Mouse (Mus musculus) large intestine, adult 2 months (tissue): ENCODE measurements around the gene Cpne1. TPM values are rescaled to one million over a fixed set of nuclear protein-coding genes. Genes with fewer than 3 reads are reported as not detected.
"Not testable (repeated sequence)": the region's sequence is repeated elsewhere in the genome, so short reads cannot be mapped to it uniquely, and the experiment has no call there.

Experiments used
- DNase-seq: peaks from one replicate; pipeline ENCODE4 v3.0.0-alpha.2; 2012; ENCODE audit warnings: low read depth, low spot score
- WGBS: fragments of 180-500 bp; shearing (Covaris S2); methylation state at CpG from one replicate; pipeline ENCODE4 v1.1.7; 2018; 5-methylcytosine and 5-hydroxymethylcytosine counted together
- polyA plus RNA-seq: library from polyadenylated mRNA; depleted of rRNA; stranded (reverse); fragments of >200 nt; gene quantifications from 2 replicates; pipeline ENCODE4 v1.2.3, GENCODE M21; 2012; rRNA removed

The Cpne1 gene
- polyA plus RNA-seq: 28.4 and 52.4 TPM in 2 replicates

DNA sequence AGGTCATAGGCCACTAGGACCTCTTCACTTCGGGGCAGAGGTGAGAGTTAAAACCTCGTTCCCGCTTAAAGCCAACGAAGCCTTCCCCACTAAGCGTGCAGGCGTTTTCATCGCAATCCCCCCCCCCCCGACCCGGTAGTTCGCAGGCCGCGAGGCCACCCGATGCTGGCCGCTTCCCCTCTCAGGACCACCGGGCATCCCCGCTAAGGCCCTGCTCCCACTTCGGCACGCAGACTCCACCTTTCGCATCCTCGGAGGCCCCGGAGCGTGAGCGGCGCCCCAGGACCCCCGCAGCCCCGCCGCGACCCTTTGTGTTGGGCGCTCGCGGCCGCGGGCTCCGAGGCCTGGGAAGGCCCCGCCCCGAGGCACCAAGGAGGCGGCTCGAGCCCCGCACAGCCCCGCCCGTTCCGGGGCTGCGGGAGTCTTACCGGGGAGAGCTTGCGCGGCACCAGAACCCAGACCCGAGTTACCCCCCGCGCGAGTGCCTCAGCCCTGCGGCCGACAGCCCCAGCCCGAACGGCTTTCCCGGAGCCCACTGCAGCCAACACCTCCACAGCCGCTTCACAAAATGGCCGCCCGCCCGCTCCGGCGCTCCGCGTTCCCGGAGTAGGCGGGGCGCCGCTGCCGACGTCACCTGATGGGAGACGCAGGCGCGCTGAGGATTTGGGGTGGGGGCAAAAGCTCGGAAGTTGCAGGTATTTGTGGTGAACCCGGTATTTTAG, at the start of gene Cpne1, which contains the start of gene Rbm12:
Gene Cpne1 (minus strand): TSS at position 608 of the 722 bp plus-strand sequence.
Gene Rbm12 (minus strand): TSS at position 621 of the 722 bp plus-strand sequence.
- DNase-seq: peak; percentile 61

DNA sequence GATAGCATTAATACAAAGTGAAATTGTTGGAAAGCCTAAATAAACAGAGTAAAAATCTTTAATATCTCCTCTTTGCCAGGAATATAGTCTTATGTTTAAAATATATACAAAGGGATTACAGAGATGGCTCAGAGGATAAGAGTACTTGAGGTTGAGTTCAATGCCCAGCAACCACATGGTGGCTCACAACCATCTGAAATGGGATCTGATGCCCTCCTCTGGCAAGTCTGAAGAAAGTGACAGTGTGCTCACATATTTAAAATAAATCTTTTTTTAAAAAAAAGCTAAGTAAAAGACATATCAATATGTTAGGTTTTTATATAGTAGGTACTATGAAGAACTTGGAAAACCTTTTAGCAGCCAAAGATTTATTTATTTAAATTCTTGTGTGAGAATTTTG, 39.8 kb upstream of the Cpne1 start:
- no peak for DNase-seq

More for the DNA sequence above, at the start of gene Cpne1, which contains the start of gene Rbm12:
- WGBS: under 1% methylated on average over 74 of the region's 74 CpGs

DNA sequence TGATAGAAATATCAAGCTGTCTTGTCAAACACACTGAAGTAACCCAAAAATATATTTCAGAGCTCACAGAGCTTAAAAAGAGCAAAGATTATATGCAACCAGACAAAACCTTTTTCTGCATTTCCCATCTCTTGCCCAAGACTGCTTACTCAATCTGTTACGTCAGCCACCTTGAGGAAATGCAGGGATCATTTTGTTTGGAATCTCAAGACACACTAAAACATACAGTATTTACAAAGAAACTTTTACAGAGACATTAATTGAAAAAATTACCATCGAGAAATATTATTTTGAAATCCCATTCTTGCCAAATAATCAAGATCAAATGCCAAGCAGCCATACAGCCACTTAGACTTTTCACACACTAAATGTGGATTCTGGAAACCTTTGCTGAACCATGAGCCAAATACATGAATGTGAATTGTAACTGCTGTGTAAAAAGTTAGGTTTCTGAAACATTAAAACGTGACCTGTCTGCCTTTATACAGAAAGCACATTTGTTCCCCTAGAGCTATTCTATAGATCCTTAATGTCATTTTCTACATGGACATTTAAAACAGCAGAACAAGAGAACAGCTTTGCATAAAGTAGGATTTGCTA, 35.7 kb upstream of the Cpne1 start:
- DNase-seq: no peak
- WGBS: 75% methylated on average over 3 of the region's 3 CpGs

GRCm38 (mm10) chr2:156146272-156146989, 34.7 kb upstream of the Cpne1 start:
- no peak for DNase-seq
- 50% methylated on average over 5 of the region's 5 CpGs for WGBS

DNA sequence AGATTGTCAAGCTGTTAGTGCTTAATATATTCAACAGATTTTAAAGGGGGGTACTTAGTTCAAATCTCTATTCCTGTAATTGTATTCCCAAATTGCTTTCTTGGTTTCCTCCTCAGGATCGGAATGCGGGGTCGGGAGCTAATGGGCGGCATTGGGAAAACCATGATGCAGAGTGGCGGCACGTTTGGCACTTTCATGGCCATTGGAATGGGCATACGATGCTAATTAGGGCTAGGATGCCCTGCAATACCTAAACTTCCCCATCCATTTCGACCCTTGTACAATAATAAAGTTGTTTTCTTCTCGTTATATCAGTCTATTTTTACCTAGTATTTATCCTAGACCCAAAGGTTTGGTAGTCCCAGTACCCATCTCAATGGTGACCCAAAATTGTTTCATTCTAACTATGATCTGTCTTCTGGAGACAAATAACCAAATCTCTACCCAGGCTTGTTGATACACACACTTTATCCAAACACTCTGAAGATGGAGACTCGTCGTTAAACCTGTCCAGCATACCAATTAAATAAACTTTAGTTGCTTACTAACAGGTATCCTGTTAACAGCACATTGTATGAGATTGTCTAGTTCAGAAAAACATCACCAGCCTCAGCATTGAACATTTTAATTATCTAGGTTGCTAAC, 33.8 kb upstream of the Cpne1 start:
- 41% methylated on average over 11 of the region's 11 CpGs for WGBS

DNA sequence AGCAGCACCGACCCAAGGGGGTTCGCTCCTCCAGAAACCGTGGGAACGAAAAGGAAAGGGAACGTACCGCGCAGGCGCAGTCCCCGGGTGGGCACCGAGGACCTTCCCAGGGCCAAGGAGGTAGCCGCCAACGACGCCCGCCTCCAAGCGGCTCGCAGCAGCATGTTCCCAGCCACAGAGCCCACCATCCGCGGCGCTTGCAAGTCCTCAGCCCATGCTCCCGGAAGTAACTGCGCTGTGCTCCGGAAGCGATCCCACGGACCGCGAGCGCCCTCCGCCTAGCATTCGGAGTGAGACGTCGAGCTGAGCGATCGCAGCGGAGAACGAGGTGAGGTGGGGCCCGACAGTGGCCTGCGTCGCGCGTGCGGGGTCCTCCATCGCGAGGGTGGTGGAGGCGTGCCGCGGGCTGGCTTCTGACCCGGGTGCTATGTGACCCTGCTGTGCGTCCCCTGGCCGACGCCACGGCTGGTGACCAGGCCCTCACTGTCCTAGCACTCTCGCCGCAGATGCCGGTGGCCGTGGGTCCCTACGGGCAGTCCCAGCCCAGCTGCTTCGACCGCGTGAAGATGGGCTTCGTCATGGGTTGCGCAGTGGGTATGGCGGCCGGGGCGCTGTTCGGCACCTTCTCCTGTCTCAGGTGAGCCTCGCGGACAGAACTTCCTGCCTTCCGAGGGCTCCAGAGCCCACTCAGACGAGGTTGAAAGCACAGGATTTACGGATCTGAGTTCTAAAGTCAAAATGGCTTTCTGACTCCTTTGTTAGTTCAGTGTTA, 32.4 kb upstream of the Cpne1 start, which contains the start of the genes Romo1 and Nfs1:
Gene Romo1 (plus strand): TSS at position 87 of the 772 bp plus-strand sequence.
Gene Nfs1 (minus strand): TSS at position 234 of the 772 bp plus-strand sequence.
- peak; percentile 56 for DNase-seq
- WGBS: under 1% methylated on average over 69 of the region's 70 CpGs

More for the DNA sequence above, 33.8 kb upstream of the Cpne1 start:
- no peak for DNase-seq

DNA sequence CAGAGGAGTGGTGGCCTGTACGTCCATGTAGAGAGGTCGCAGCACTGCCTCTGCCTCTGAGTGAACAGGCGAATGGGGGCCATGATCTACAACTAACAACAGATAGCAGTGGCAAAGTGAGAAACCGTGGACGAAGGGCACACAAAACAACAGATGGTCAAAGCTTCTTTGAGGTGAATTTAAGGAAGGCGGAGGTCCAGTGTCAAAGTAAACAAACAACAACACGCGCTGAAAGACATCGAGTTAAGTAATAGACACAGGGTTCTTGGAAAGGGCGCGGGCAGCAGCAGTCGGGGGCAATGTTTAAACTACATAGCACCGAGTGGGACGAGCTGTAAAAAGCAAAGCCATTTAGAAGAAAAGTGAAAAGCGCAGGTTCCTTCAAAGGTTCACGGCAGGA, 31.6 kb upstream of the Cpne1 start:
- 2% methylated on average over 16 of the region's 16 CpGs for WGBS
- DNase-seq: no peak

DNA sequence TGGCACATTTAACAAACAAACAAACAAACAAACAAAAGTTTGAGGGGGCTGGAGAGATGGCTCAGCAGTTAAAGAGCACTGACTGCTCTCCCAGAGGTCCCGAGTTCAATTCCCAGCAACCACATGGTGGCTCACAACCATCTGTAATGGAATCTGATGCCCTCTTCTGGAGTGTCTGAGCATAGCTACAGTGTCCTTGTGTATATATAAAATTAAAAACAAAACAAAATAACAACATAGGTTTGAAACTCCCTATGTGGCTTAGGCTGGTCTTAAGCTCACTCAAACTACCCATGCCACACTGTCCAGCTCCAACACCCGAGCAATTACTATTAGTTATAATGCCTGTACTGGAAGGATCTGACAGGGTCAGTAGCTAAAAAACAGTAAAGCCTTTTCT, 31.1 kb upstream of the Cpne1 start:
- 86% methylated on average over 2 of the region's 2 CpGs for WGBS
- no peak for DNase-seq

GRCm38 (mm10) chr2:156135695-156136094, 23.9 kb upstream of the Cpne1 start:
- WGBS: 89% methylated on average over 6 of the region's 6 CpGs
- DNase-seq: no peak

DNA sequence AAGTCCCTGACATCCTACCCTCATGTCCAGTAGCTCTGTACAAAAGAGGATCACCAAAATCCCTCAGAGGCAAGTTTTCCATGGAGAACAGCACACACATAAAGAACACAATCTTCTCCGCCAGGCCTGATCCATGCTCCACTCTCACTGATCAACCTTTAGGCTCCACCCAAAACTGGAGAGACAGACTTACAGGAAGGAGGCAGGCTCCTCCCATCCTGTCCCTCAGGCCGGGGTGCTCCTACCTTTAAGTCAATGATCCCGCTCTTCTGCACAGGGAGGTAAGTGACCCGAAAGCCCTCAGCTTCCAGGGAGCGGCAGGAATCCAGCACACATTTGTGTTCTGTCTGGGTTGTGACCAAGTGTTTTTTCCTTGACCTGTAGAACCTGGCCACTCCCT, 22.4 kb upstream of the Cpne1 start:
- WGBS: 90% methylated on average over 5 of the region's 5 CpGs
- no peak for DNase-seq

DNA sequence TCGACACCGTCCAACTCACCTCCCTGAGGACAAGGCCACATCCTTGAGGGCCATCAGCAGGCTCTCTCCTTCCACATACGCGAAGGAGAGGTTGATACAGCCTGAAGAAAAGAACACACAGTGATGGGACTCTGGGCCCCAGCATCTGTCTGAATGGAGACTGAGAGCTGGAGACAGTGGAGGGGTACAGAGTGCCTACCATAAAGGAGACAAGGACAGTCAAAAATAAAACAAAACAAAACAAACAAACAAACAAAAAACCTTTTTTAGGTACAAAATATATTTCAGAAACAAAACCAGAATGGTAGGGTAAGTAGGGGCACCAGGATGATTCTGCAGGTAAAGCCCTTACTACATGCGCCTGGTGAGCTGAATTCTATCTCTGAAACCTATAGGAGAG, 15.2 kb upstream of the Cpne1 start, which contains the start of gene Gm28036:
Gene Gm28036 (minus strand): TSS at position 101 of the 400 bp plus-strand sequence.
- no peak for DNase-seq
- 96% methylated on average over 5 of the region's 5 CpGs for WGBS

- DNase-seq: no peak
- 91% methylated on average over 5 of the region's 5 CpGs for WGBS
Measured at GRCm38 (mm10) chr2:156123731-156124130, 12.0 kb upstream of the Cpne1 start.

DNA sequence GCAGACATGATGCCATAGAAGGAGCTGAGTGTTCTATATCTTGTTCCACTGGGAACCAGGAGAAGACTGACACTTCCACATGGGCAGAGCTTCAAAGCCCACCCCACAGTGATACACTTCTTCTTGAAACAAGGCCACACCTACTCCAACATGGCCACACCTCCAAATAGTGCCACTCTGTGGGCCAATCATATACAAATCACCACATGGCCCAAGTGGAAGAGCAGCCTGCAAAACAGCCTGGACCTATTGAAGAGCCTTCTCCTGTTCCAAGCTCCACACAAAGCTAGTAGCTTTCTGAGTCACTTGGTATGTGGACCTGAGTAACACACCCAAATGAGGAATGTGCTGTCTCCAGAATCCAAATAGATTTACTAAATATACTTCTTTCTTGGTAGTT, 7.8 kb upstream of the Cpne1 start:
- DNase-seq: no peak

DNA sequence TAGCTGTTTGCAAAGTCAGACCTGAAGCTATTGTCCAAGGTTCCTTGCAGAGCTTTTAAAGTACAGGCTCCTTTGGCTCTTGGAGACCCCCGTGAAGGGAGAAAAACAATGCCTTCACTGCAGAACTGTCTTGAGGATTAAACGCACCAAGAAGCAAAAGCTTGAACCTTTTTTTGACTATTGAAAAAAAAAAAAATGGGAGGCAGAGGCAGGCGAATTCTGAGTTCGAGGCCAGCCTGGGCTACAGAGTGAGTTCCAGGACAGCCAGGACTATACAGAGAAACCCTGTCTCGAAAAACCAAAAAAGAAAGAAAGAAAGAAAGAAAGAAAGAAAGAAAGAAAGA, 287 bp upstream of the Cpne1 start:
- 13% methylated on average over 5 of the region's 5 CpGs for WGBS

DNA sequence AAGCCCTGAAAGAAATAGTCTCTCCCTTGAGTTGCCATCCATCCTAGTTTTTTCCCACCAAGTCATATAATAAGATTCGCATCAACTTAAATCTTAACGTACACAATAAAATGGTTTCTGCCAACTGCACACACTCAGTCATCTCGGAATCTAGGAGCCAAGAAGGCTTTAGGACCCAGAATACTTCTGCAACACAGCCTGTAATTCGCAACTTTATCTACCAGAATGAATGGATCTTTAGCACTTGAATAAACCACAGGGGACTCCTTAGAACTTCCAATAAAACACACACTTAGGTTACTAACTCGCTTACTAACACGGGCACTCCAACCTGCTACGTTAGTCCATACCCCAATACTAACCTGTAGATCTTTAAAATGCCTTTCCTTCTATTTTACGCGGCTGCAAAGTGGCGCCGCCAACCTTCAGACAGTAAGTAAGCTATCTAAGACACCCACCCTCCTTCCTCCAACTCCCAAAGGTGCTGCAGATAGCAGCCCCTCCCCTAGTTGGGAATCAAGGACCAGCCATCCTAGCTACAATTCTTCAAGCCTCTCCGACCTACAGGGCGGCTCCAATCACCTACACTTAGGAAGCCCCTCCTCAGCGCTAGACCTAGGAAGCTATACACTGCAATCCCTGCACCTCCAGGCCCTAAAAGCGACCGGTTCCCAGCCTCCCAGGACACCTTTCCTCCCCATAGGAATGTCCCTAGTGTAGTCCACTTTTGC, 973 bp downstream of the Cpne1 start:
- under 1% methylated on average over 16 of the region's 16 CpGs for WGBS
- DNase-seq: no peak

More for the DNA sequence above, 287 bp upstream of the Cpne1 start:
- not testable (repeated sequence) for DNase-seq

- DNase-seq: no peak
- 75% methylated on average over 5 of the region's 5 CpGs for WGBS
Measured at GRCm38 (mm10) chr2:156091926-156092325, 19.8 kb downstream of the Cpne1 start.

DNA sequence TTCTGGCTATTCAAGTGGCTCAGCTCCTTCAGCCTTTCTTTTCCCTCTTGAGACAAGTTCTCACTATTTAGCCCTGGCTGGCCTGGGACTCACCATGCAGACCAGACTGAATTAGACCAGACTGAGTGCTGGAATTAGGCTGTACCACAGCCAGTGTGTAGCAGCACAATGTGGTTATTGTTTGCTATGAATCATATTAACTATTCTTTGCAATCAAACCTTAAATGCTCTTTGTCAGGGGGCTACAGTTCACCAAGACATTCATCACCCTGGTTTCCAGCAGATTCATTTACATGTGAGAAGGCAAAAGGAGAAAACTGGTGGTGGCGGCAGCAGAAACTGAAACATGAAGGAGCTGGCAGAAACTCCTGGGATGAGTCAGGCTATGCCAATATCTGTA, 22.0 kb downstream of the Cpne1 start:
- 82% methylated on average over 1 of the region's 1 CpGs for WGBS
- no peak for DNase-seq

DNA sequence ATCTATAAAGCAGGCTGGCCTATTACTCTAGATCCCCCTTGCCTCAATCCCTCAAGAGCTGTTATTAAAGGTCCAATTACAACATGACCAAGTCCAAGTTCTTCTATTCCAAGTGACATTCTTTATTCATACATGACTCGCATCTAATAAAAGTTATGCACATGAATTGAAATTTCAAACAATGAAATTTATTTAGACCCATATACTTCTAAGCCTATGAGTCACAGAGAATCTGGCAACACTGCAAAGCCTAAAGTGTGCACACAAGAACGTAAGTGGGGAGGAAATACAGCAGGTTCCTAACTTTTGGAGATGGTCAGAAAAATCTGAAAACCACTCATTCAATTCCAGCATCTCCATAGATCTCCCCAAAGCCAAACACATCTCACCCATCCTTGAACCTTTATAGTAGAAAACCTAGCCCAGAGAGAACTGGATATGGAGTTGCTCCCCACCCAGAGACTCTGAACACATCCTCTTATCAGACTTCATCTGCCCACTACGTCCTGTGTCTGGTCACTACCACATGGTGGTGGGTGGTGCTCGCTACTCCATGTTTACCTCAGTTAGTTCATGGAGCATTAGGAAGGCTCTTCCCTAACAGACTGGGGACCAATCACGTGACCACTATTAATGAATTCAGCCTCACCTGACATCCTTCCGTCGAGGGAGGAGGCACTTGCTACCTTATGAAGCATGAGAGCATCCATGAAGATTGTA, 24.2 kb downstream of the Cpne1 start:
- DNase-seq: no peak
- 87% methylated on average over 7 of the region's 7 CpGs for WGBS
